Mouse (Mus musculus) heart, postnatal 14 days (tissue): ENCODE data around the gene Tubd1. TPM values are rescaled to one million over a fixed set of nuclear protein-coding genes. Genes with fewer than 3 reads are reported as not detected.
"Not testable (repeated sequence)": the region's sequence is repeated elsewhere in the genome, so short reads cannot be mapped to it uniquely, and the experiment has no call there.

Experiments
- DNase-seq, 2 experiments: peaks; one replicate each; pipeline ENCODE4 v3.0.0; 2021 to 2022
- intact Hi-C: fragments of 180-260 bp; cut with DNase I; formaldehyde crosslinking; loops from one replicate; pipeline ENCODE4 v1.15.1; 2025
- long read RNA-seq, 2 experiments: library from polyadenylated mRNA; stranded (forward); transcript quantifications; one replicate each; pipeline ENCODE4 v2.0.0; 2021
- total RNA-seq, 2 experiments: library from RNA; stranded (reverse); gene quantifications; 2 replicates each; pipeline ENCODE4 v1.2.3; 2021

Tubd1 gene
- total RNA-seq, result 1 to 10 TPM; 5.9 to 7.1 TPM
- long read RNA-seq, experiment 1, transcript Tubd1-202 (9 exons, 1,871 nt), result major isoform, 7 of 10 reads
- long read RNA-seq, experiment 1, partial matches to known transcripts, result 0 of 10 reads
- long read RNA-seq, experiment 1, other reads (novel, unspliced or antisense), result 0 of 10 reads
- long read RNA-seq, experiment 2, partial matches to known transcripts, result 0 of 7 reads
- long read RNA-seq, experiment 2, other reads (novel, unspliced or antisense), result 2 of 7 reads

- intact Hi-C loops, result no loop called here
- DNase-seq, result peak; percentile 99 to 100
These were observed at the start of gene Tubd1, which contains the start of gene Rps6kb1 for GRCm38 (mm10) chr11:86544639-86545299. Tubd1 (plus strand) TSS chr11:86544991. Rps6kb1 (minus strand) TSS chr11:86544805.

GRCm38 (mm10) chr11:86497356-86497755, 47.4 kb upstream of the Tubd1 start:
- DNase-seq, result no peak
- intact Hi-C loops, result no loop called here

- no peak for DNase-seq
- intact Hi-C loops, result no loop called here
These were observed 46.9 kb upstream of the Tubd1 start for GRCm38 (mm10) chr11:86497908-86498307.

DNA sequence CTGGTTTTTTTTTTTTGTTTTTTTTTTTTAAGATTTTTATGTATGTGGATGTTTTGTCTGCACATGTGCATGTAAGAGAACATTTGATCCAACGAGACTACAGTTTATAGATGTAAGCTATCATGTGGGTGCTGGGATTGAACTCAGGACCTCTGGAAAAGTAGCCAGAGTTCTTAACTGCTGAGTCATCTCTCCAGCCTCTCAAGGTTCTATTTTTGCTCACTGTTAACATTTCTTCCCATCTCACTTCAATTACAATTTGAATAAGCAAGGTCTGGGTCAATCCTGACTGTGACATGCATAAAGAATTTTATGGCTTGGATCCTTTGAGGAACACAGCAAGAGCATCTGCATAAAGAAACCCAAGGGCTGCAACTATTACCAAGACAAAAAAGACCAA, 44.0 kb upstream of the Tubd1 start:
- intact Hi-C loops, result no loop called here
- DNase-seq, result no peak

- intact Hi-C loops, result no loop called here
- DNase-seq, result no peak
These were observed 41.7 kb upstream of the Tubd1 start for GRCm38 (mm10) chr11:86503121-86503520.

- intact Hi-C loops, result no loop called here
- DNase-seq, result no peak
These were observed 37.5 kb upstream of the Tubd1 start for GRCm38 (mm10) chr11:86507334-86507733.

DNA sequence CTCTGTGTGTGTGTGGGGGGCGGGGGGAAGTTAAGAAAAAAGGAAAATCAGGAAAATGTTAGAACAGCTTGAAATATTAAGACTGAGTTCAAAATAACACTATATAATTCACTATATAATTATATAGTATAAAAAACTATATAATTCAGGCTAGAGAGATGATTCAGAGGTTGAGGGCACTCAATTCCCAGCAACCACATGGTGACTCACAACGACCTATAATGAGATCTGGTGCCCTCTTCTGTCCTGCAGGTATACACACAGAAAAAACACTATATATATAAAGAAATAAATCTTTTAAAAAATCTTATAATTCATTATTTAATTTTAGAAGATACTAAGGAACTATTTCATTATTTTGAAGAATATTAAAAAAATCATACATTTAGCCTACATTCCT, 36.8 kb upstream of the Tubd1 start:
- DNase-seq, result no peak
- intact Hi-C loops, result no loop called here

DNA sequence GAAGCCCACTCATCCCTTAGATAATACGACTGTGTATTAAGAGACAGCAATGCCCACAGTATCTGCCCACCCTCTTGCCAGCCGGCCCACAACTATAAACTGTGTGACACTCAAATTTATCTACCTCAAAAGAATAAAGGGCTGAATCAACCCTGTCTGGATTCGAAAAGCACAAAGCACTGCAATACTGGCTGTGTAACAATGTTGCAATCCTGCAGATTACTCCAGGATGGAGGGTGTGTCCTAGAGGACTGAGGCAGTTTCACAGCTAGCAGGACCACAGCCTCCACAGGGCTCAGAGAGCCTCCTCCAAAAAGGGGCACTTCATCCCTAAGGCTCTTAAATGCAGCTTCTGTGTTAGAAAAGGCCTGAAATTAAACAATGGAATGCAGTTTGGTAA, 28.2 kb upstream of the Tubd1 start:
- DNase-seq, result no peak
- intact Hi-C loops, result no loop called here

DNA sequence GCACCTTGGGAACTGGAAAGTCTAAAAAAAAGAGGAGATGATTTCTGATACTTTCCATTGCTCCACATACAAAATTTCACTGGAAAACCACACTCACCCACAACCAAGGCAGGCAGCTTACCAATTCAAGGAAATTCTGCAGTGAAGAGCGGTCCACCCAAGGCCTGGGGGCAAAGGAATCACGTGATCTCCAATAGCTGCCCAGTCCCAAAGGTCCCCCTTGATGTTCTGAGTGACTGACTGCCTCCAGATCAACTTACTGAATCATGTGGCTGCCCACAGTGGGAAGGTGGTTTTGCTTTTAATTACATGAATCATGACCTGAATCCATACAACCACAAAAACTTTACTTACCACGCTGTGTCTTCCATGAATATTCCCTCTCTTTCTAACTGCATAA, 27.6 kb upstream of the Tubd1 start:
- no peak for DNase-seq
- intact Hi-C loops, result no loop called here

DNA sequence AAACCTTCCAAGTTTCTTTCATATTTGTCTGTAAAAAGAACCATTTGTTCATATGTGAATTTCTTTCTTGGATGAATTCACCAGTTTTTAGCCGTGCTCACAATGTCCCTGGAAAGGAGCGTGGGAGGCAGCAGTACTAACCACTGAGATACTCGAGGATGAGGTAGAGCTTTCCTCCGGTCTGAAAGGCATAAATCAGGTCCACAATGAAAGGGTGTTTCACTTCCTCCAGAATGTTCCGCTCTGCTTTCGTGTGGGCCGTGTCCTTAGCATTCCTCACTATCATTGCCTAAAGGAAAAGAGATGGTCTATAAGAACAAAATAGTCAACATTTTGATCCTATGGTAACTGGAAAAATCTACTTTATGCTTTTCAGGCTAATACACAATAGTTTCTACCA, 25.0 kb upstream of the Tubd1 start:
- intact Hi-C loops, result no loop called here
- DNase-seq, result no peak

DNA sequence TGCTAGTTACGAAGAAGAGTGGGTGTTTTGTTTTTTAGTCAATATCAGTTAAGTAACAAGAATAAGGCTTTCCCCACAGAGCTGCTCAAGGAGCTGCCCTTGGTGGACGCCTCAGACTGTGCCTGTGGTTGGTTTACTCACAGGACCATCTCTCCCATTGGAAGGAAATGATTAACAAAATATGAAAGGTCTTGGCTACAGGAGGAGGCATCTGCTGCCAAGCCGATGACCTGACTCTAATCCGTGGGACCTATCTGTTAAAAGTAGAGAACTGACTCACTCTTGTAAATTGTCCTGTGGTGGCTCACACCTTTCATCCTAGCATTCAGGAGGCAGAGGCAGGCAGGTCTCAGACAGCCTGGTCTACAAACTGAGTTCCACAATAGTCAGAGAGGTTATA, 17.3 kb upstream of the Tubd1 start:
- no peak for DNase-seq
- intact Hi-C loops, result loop anchor here (5.0 kb wide), 1 partner anchor 35 kb away; no protein-coding TSS in a partner anchor

DNA sequence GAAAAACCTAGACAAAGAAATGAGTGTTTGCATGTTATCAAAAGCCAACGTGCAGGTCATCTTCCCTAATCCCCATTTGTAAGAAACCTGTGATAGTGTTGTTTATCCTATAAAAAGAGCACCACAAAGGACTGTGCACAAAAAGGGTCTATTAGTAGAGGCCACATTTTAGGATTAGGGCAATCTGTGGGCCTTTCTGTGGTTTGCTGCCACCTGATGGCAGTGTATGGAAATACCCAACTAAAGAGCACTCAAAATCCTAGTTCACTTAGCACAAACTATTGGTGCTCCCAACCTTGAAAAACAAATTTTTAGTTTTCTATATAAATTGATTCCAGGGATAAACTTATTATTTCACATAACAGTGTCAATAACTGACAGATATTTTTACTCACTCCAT, 12.0 kb upstream of the Tubd1 start:
- peak in 1 of 2 experiments; percentile 40 for DNase-seq
- intact Hi-C loops, result no loop called here

DNA sequence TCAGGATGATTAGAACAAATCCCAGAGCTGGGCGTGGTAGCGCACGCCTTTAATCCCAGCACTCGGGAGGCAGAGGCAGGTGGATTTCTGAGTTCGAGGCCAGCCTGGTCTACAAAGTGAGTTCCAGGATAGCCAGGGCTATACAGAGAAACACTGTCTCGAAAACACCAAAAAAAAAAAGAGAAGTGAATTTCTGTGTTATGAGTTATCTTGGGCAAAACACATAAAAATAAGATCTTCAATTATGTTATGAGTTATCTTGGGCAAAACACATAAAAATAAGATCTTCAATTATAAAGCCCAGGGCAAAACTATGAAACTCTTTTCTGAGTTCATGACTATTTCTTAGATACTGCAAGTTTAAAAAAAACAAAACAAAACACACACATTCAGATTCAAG, 11.5 kb upstream of the Tubd1 start:
- DNase-seq, intact Hi-C loops: not testable (repeated sequence)

- no peak for DNase-seq
- intact Hi-C loops, result no loop called here
These were observed 10.4 kb upstream of the Tubd1 start for GRCm38 (mm10) chr11:86534201-86534910.

DNA sequence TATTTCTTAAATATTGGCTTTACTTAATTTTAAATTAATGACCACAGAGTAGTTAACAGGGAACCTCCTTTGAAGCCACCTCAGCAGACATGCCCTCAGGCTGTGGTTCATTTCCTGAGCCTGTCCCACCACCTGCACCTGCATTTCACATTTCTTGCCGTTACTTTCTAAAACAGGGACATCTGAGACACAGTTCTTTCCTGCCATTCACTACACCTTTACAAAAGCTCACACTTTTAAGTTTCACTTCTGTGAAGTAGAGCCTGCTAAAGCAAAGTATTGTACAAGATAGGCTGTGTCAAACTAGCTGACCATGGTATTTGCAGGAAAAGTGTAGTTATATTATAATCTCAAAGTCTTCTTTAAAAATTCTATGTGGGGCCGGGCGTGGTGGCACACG, 6.0 kb upstream of the Tubd1 start:
- DNase-seq, result no peak
- intact Hi-C loops, result no loop called here

- intact Hi-C loops, result no loop called here
- no peak for DNase-seq
These were observed 4.9 kb upstream of the Tubd1 start for GRCm38 (mm10) chr11:86539716-86540475.

GRCm38 (mm10) chr11:86540476-86540845, 4.3 kb upstream of the Tubd1 start:
- DNase-seq, result no peak
- intact Hi-C loops, result no loop called here

DNA sequence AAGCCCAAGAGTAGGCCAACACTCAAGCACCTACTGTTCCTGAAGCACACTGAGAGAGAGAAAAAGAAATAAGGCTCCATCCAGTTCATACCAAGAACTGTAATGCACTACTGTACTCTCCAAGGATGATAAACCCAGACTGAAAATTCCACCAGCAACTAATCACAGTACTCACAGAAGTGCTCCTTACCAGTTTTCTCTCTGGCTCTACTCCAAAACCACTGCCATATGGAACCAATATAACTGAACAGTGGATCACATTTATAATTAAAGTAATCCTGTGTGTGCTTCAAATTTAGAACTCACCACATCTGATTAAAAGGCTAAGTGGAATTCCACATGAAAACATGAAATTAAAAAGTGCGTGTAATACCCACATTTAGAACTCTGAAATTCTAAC, 1.9 kb upstream of the Tubd1 start:
- no peak for DNase-seq
- intact Hi-C loops, result no loop called here

GRCm38 (mm10) chr11:86543960-86544638, 692 bp upstream of the Tubd1 start:
- DNase-seq, result no peak
- intact Hi-C loops, result no loop called here

GRCm38 (mm10) chr11:86545556-86545955, 765 bp downstream of the Tubd1 start:
- intact Hi-C loops, result no loop called here
- no peak for DNase-seq
